Mouse (Mus musculus) MEL (cell line): Measurements from ENCODE around the gene Zbtb18. TPM values are rescaled to one million over a fixed set of nuclear protein-coding genes. Genes with fewer than 3 reads are reported as not detected.

Experiments
- DNase-seq: peaks from one replicate; pipeline ENCODE4 v3.0.0; 2011; ENCODE audit warnings: low read depth, low spot score
- H3K27ac ChIP-seq: 2 replicates; pipeline ENCODE4 v1.5.1; 2012; ENCODE audit warnings: low read depth, mild to moderate bottlenecking, control low read depth, low read length, moderate library complexity; ENCODE audit not compliant: control insufficient read depth
- H3K27me3 ChIP-seq, 2 experiments: fragments of 150-350 bp in 1 of 2; sonication (generic) in 1 of 2; 2 replicates each; pipeline ENCODE4 v1.6.1; 2012; ENCODE audit warnings: low read length in 2 of 2, mild to moderate bottlenecking in 2 of 2, improper control_type of control experiment in 1 of 2, moderate library complexity in 1 of 2; ENCODE audit not compliant: insufficient read depth in 2 of 2, control insufficient read depth in 1 of 2
- H3K36me3 ChIP-seq, 2 experiments: 2 replicates each; pipeline ENCODE4 v1.6.1; 2012 to 2014; ENCODE audit warnings: low read length in 2 of 2, improper control_type of control experiment in 1 of 2, inconsistent platforms in 1 of 2, mild to moderate bottlenecking in 1 of 2; ENCODE audit not compliant: insufficient read depth in 2 of 2, control insufficient read depth in 1 of 2
- H3K4me1 ChIP-seq, 2 experiments: fragments of 150-350 bp in 1 of 2; sonication (generic) in 1 of 2; 2 replicates each; pipeline ENCODE4 v1.6.1; 2012; ENCODE audit warnings: low read length in 2 of 2, improper control_type of control experiment in 1 of 2, mild to moderate bottlenecking in 1 of 2; ENCODE audit not compliant: insufficient read depth in 2 of 2, control insufficient read depth in 1 of 2
- H3K4me3 ChIP-seq, 2 experiments: fragments of 150-350 bp in 1 of 2; sonication (generic) in 1 of 2; 2 replicates each; pipeline ENCODE4 v1.5.1; 2012; ENCODE audit warnings: low read depth in 2 of 2, low read length in 2 of 2, mild to moderate bottlenecking in 2 of 2, moderate library complexity in 2 of 2, control low read depth in 1 of 2, improper control_type of control experiment in 1 of 2; ENCODE audit not compliant: control insufficient read depth in 1 of 2, insufficient read depth in 1 of 2
- H3K79me2 ChIP-seq: 2 replicates; pipeline ENCODE4 v1.6.1; 2012; ENCODE audit warnings: mild to moderate bottlenecking, low read length, moderate library complexity; ENCODE audit not compliant: control insufficient read depth, poor library complexity, insufficient read depth
- H3K9ac ChIP-seq: 2 replicates; pipeline ENCODE4 v1.6.1; 2012; ENCODE audit warnings: low read depth, mild to moderate bottlenecking, control low read depth, low read length, moderate library complexity; ENCODE audit not compliant: control insufficient read depth, poor library complexity, severe bottlenecking
- H3K9me3 ChIP-seq: fragments of 150-350 bp; sonication (generic); replicated peaks from 2 replicates; pipeline ENCODE4 v1.6.1; 2012; ENCODE audit warnings: mild to moderate bottlenecking, low read length, improper control_type of control experiment, moderate library complexity; ENCODE audit not compliant: insufficient read depth
- CHD2 ChIP-seq: IDR thresholded peaks from 2 replicates; pipeline ENCODE4 v1.6.1; 2011; ENCODE audit warnings: low read length, improper control_type of control experiment
- ETS1 ChIP-seq: IDR thresholded peaks from 2 replicates; pipeline ENCODE4 v1.6.1; 2012; ENCODE audit warnings: low read depth, mild to moderate bottlenecking, inconsistent platforms, low read length, improper control_type of control experiment, moderate library complexity
- GABPA ChIP-seq: IDR thresholded peaks from 2 replicates; pipeline ENCODE4 v1.6.1; 2012; ENCODE audit warnings: low read depth, mild to moderate bottlenecking, inconsistent platforms, low read length, improper control_type of control experiment, moderate library complexity
- GATA1 ChIP-seq: IDR thresholded peaks from 2 replicates; pipeline ENCODE4 v1.6.1; 2011; ENCODE audit warnings: low read depth, low read length, improper control_type of control experiment
- HCFC1 ChIP-seq: IDR thresholded peaks from 2 replicates; pipeline ENCODE4 v1.6.1; 2012; ENCODE audit warnings: low read depth, mild to moderate bottlenecking, inconsistent platforms, low read length, improper control_type of control experiment, moderate library complexity
- MAFK ChIP-seq: IDR thresholded peaks from 2 replicates; pipeline ENCODE4 v1.6.1; 2011; ENCODE audit warnings: low read depth, mild to moderate bottlenecking, low read length, improper control_type of control experiment, borderline replicate concordance
- MAZ ChIP-seq: IDR thresholded peaks from 2 replicates; pipeline ENCODE4 v1.6.1; 2012; ENCODE audit warnings: low read depth, mild to moderate bottlenecking, inconsistent platforms, low read length, improper control_type of control experiment
- MEF2A ChIP-seq: IDR thresholded peaks from 2 replicates; pipeline ENCODE4 v1.6.1; 2014; ENCODE audit warnings: low read depth, mild to moderate bottlenecking, inconsistent platforms, low read length, improper control_type of control experiment; ENCODE audit not compliant: poor library complexity, insufficient replicate concordance, severe bottlenecking; ENCODE audit errors: extremely low read depth
- NELFE ChIP-seq: IDR thresholded peaks from 2 replicates; pipeline ENCODE4 v1.6.1; 2011; ENCODE audit warnings: low read depth, low read length, improper control_type of control experiment
- NRF1 ChIP-seq: IDR thresholded peaks from 2 replicates; pipeline ENCODE4 v1.6.1; 2014; ENCODE audit warnings: low read depth, mild to moderate bottlenecking, inconsistent platforms, low read length, improper control_type of control experiment, moderate library complexity; ENCODE audit not compliant: poor library complexity, insufficient read depth, severe bottlenecking
- POLR2A ChIP-seq, 2 experiments: IDR thresholded peaks; 2 replicates each; pipeline ENCODE4 v1.6.1; 2011 to 2012; ENCODE audit warnings: low read length in 2 of 2, mild to moderate bottlenecking in 2 of 2, control low read depth in 1 of 2, improper control_type of control experiment in 1 of 2, low read depth in 1 of 2, moderate library complexity in 1 of 2; ENCODE audit not compliant: control insufficient read depth in 1 of 2, insufficient read depth in 1 of 2, poor library complexity in 1 of 2
- POLR2AphosphoS2 ChIP-seq: IDR thresholded peaks from 2 replicates; pipeline ENCODE4 v1.6.1; 2011; ENCODE audit warnings: low read length, improper control_type of control experiment
- SIN3A ChIP-seq: IDR thresholded peaks from 2 replicates; pipeline ENCODE4 v1.6.1; 2012; ENCODE audit warnings: low read length, improper control_type of control experiment, inconsistent platforms
- TCF12 ChIP-seq: IDR thresholded peaks from 2 replicates; pipeline ENCODE4 v1.6.1; 2014; ENCODE audit warnings: low read depth, mild to moderate bottlenecking, inconsistent platforms, low read length, improper control_type of control experiment, moderate library complexity
- USF1 ChIP-seq: IDR thresholded peaks from 2 replicates; pipeline ENCODE4 v1.6.1; 2014; ENCODE audit warnings: low read depth, mild to moderate bottlenecking, inconsistent platforms, low read length, improper control_type of control experiment, moderate library complexity
- USF2 ChIP-seq, 2 experiments: IDR thresholded peaks; 2 replicates each; pipeline ENCODE4 v1.6.1; 2011 to 2012; ENCODE audit warnings: improper control_type of control experiment in 2 of 2, low read length in 2 of 2, borderline replicate concordance in 1 of 2, inconsistent platforms in 1 of 2, low read depth in 1 of 2, mild to moderate bottlenecking in 1 of 2; ENCODE audit not compliant: insufficient read depth in 1 of 2
- ZC3H11A ChIP-seq: IDR thresholded peaks from 2 replicates; pipeline ENCODE4 v1.6.1; 2012; ENCODE audit warnings: low read depth, mild to moderate bottlenecking, inconsistent platforms, low read length, improper control_type of control experiment
- ZNF384 ChIP-seq: IDR thresholded peaks from 2 replicates; pipeline ENCODE4 v1.6.1; 2012; ENCODE audit warnings: low read depth, mild to moderate bottlenecking, inconsistent platforms, low read length, improper control_type of control experiment
- polyA plus RNA-seq, 2 experiments: library from polyadenylated mRNA; stranded (reverse) in 1 of 2; unstranded in 1 of 2; fragments of >175 nt in 1 of 2; fragments of >200 nt in 1 of 2; gene quantifications; 2 replicates each; pipeline versions ENCODE4 v1.2.1 to v1.2.4; 2012; ENCODE audit warnings: low replicate concordance in 2 of 2, low read depth in 1 of 2; ENCODE audit not compliant: insufficient read length in 2 of 2, insufficient read depth in 1 of 2, missing spikeins in 1 of 2
- total RNA-seq: library from RNA; depleted of rRNA; stranded (reverse); fragments of 300-350 nt; gene quantifications from 2 replicates; pipeline ENCODE4 v1.2.3, GENCODE M21; 2012

The Zbtb18 gene
- total and polyA plus RNA-seq, 3 experiments = 15.6 to 23.8 TPM; not detected in 1

DNA sequence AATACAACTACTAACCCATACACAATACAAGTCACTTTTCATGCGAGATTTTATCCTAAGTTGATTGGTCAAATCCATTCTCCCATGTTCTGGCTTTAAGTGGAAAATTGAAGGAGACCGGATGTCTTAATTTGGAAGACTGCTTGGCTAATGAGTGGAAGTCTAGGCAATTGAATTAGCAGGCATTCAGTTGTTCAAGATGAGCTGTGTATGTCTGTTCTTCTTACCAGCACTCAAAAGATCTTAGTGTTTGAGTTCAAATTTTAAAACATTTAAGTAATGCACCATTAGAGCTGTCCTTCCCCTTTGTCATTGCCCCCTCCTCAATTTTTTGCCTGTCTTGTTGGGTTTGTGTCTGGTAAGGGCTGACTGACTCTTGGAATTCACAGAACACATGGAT is 8.9 kb downstream of the Zbtb18 start:
- H3K79me2 ChIP-seq = peaks cover 3% of the 10 kb centered on the region
- H3K27ac ChIP-seq = no peak overlapping the region
- H3K9me3 ChIP-seq = no peaks in the 10 kb centered on the region
- no peak overlapping the region for H3K9ac ChIP-seq
- DNase-seq = no peak
- no peak for TF ChIP-seq POLR2A (IDR thresholded peaks at IDR 0.05; ENCODE audit: control insufficient read depth in 1 of 2, insufficient read depth in 1 of 2, low read depth in 1 of 2, low read length in 2 of 2, poor library complexity in 1 of 2)
- TF ChIP-seq NRF1 = no peak
- TF ChIP-seq MAZ = no peak
- TF ChIP-seq GABPA = no peak
- no peak for TF ChIP-seq ETS1
- TF ChIP-seq POLR2AphosphoS2 = 0 out of 2 replicates have a peak, but pooled peaks have one; percentile 6
- TF ChIP-seq, all 39 proteins: peak for 1
- peaks cover 3 to 4% of the 10 kb centered on the region in 2 experiments; a peak in 2 of 4 replicates for H3K36me3 ChIP-seq
- H3K27me3 ChIP-seq = peaks cover 0 to 3% of the 10 kb centered on the region in 2 experiments; a peak in 1 of 4 replicates
- H3K4me1 ChIP-seq = peaks cover 0 to under 1% of the 10 kb centered on the region in 2 experiments; a peak in 1 of 4 replicates
- H3K4me3 ChIP-seq = no peak overlapping the region

- Histone ChIP-seq H3K36me3 (peaks cover 3 to 4% of the 10 kb centered on the region in 2 experiments; a peak in 2 of 4 replicates), H3K27ac (no peak overlapping the region), H3K9ac (no peak overlapping the region), H3K79me2 (peaks cover 1% of the 10 kb centered on the region), H3K4me1 (no peaks in the 10 kb centered on the region), H3K4me3 (no peak overlapping the region), H3K27me3 (peaks cover 0 to 3% of the 10 kb centered on the region in 2 experiments; a peak in 1 of 4 replicates), H3K9me3 (no peaks in the 10 kb centered on the region)
- no peak for DNase-seq
- TF ChIP-seq CHD2 (no peak), MEF2A (no peak), USF1 (no peak)
Measured at GRCm38 (mm10) chr1:177451991-177452431, 9.9 kb downstream of the Zbtb18 start.

GRCm38 (mm10) chr1:177452987-177453386 is 10.8 kb downstream of the Zbtb18 start:
- H3K4me3 ChIP-seq = no peak overlapping the region
- H3K79me2 ChIP-seq = no peaks in the 10 kb centered on the region; the same call in 1 of the 2 replicates
- TF ChIP-seq GATA1 (no peak), SIN3A (no peak), NELFE (no peak), ZC3H11A (no peak), USF1 (no peak), USF2 (IDR thresholded peaks at IDR 0.05; ENCODE audit: borderline replicate concordance in 1 of 2, insufficient read depth in 1 of 2, low read depth in 1 of 2, low read length in 2 of 2) (no peak), HCFC1 (no peak), NRF1 (no peak), MAFK (no peak), ZNF384 (no peak), TCF12 (no peak)

More at GRCm38 (mm10) chr1:177452987-177453386, 10.8 kb downstream of the Zbtb18 start:
- peaks cover 1 to 3% of the 10 kb centered on the region in 2 experiments; a peak in 2 of 4 replicates for H3K36me3 ChIP-seq
- H3K9ac ChIP-seq = no peak overlapping the region
- DNase-seq = no peak
- H3K4me1 ChIP-seq = no peaks in the 10 kb centered on the region
- H3K27me3 ChIP-seq = peaks cover 0 to 3% of the 10 kb centered on the region in 2 experiments; a peak in 1 of 4 replicates
- H3K27ac ChIP-seq = no peak overlapping the region
- H3K9me3 ChIP-seq = no peaks in the 10 kb centered on the region
